ENCODE assay signal across 8 mouse cellular contexts in genomic region chr8:53638495-53639171, GRCm38 (mm10). TPM values are rescaled to one million over a fixed set of nuclear protein-coding genes. Genes with fewer than 3 reads are reported as not detected.
A peak's percentile ranks its signal among the peaks of the same experiment; 100 is the strongest.
DNase-seq lines count a peak whose midpoint lies in the region; ATAC-seq and TF ChIP-seq lines count a peak whose summit lies in the region.

TSS of gene Neil3 (minus strand) at chr8:53639065.

- H3K4me1 ChIP-seq in intestine, postnatal 0 days (replicated peaks; ENCODE audit: control insufficient read depth, insufficient read depth, low read length): peaks cover 4% of the 10 kb centered on the region; the same call in 1 of the 2 replicates
- H3K4me1 ChIP-seq in liver, embryonic 11.5 days (replicated peaks; ENCODE audit: control insufficient read depth, insufficient read depth, low read length): peaks cover 5% of the 10 kb centered on the region; the same call in 1 of the 2 replicates
- 0 out of 2 replicates have a peak, but pooled peaks cover 6% of the 10 kb centered on the region for H3K4me1 ChIP-seq in stomach, embryonic 14.5 days (ENCODE audit: control insufficient read depth, insufficient read depth, low read length)

- H3K27me3 ChIP-seq in intestine, postnatal 0 days (replicated peaks; ENCODE audit: control insufficient read depth, insufficient read depth, low read length): no peaks in the 10 kb centered on the region
- no peaks in the 10 kb centered on the region for H3K27me3 ChIP-seq in liver, embryonic 11.5 days (replicated peaks; ENCODE audit: control insufficient read depth, insufficient read depth, low read length)
- no peaks in the 10 kb centered on the region for H3K27me3 ChIP-seq in myocyte (ENCODE audit: control insufficient read depth, insufficient read depth, insufficient read length)
- no peaks in the 10 kb centered on the region for H3K27me3 ChIP-seq in stomach, embryonic 14.5 days (ENCODE audit: control insufficient read depth, insufficient read depth, low read length)

- 0 out of 2 replicates have a peak within 1 kb of the TSS, but pooled peaks have one; percentile 45 for H3K9ac ChIP-seq in intestine, postnatal 0 days (ENCODE audit: low read depth, low read length)
- peak within 1 kb of the TSS; percentile 91 for H3K9ac ChIP-seq in liver, embryonic 11.5 days (ENCODE audit: low read depth, low read length)
- peak within 1 kb of the TSS; percentile 45 for H3K9ac ChIP-seq in stomach, embryonic 14.5 days (replicated peaks; ENCODE audit: low read depth, low read length)

- no peaks in the 10 kb centered on the region for H3K36me3 ChIP-seq in intestine, postnatal 0 days (ENCODE audit: control insufficient read depth, insufficient read depth)
- no peaks in the 10 kb centered on the region for H3K36me3 ChIP-seq in liver, embryonic 11.5 days (ENCODE audit: control insufficient read depth, insufficient read depth, low read length)
- H3K36me3 ChIP-seq in myocyte (ENCODE audit: control insufficient read depth, insufficient read depth): no peaks in the 10 kb centered on the region
- H3K36me3 ChIP-seq in stomach, embryonic 14.5 days (ENCODE audit: control insufficient read depth, insufficient read depth, low read length): no peaks in the 10 kb centered on the region

- peak within 1 kb of the TSS; percentile 41 for H3K4me3 ChIP-seq in intestine, postnatal 0 days (ENCODE audit: low read depth, low read length)
- peak within 1 kb of the TSS; percentile 78 for H3K4me3 ChIP-seq in liver, embryonic 11.5 days (ENCODE audit: low read depth, low read length)
- peak within 1 kb of the TSS; percentile 37 for H3K4me3 ChIP-seq in myocyte
- peak within 1 kb of the TSS; percentile 61 for H3K4me3 ChIP-seq in stomach, embryonic 14.5 days (ENCODE audit: low read depth, low read length)

- WGBS in intestine, postnatal 0 days: under 1% methylated on average over 26 of the region's 26 CpGs
- under 1% methylated on average over 26 of the region's 26 CpGs for WGBS in liver, embryonic 11.5 days
- 1% methylated on average over 26 of the region's 26 CpGs for WGBS in stomach, embryonic 14.5 days

- peak; percentile 21 for TF ChIP-seq POLR2A in myocyte (IDR thresholded peaks at IDR 0.05; ENCODE audit: insufficient read length, low read depth)

- TF ChIP-seq CTCF in intestine, postnatal 0 days (IDR thresholded peaks at IDR 0.05; ENCODE audit: low read depth): no peak

- H3K4me2 ChIP-seq in intestine, postnatal 0 days (replicated peaks; ENCODE audit: low read depth): peak within 1 kb of the TSS; percentile 69
- peak within 1 kb of the TSS; percentile 76 for H3K4me2 ChIP-seq in liver, embryonic 11.5 days
- H3K4me2 ChIP-seq in myocyte (ENCODE audit: low read depth): peak within 1 kb of the TSS; percentile 86
- H3K4me2 ChIP-seq in stomach, embryonic 14.5 days (replicated peaks; ENCODE audit: low read depth, low read length): peak within 1 kb of the TSS; percentile 78

- H3ac ChIP-seq in myocyte (ENCODE audit: control insufficient read depth, insufficient read length): peak within 1 kb of the TSS; percentile 31

- H3K9me3 ChIP-seq in intestine, postnatal 0 days (ENCODE audit: control insufficient read depth): no peaks in the 10 kb centered on the region
- H3K9me3 ChIP-seq in liver, embryonic 11.5 days (ENCODE audit: control insufficient read depth, low read length): no peaks in the 10 kb centered on the region
- H3K9me3 ChIP-seq in stomach, embryonic 14.5 days (ENCODE audit: control insufficient read depth, low read depth, low read length): no peaks in the 10 kb centered on the region

- DNase-seq in left cerebral cortex, adult 18-20 months (ENCODE audit: low spot score in 2 of 2): peak; percentile 6 to 10
- no peak for DNase-seq in left cerebral cortex, adult 11 months (ENCODE audit: low spot score)
- peak; percentile 75 for DNase-seq in embryo, embryonic 11.5 days (ENCODE audit: low read depth, low spot score)
- DNase-seq in liver, embryonic 11.5 days (ENCODE audit: low spot score): peak; percentile 92

- peak; percentile 96 for ATAC-seq in granulocyte monocyte progenitor cell, adult 5-6 weeks (replicated peaks; ENCODE audit: poor library complexity, severe bottlenecking)
- peak; percentile 100 for ATAC-seq in intestine, postnatal 0 days
- ATAC-seq in liver, embryonic 11.5 days (replicated peaks; ENCODE audit: low FRiP score): peak; percentile 99
- peak; percentile 98 for ATAC-seq in stomach, embryonic 14.5 days (ENCODE audit: insufficient number of reproducible peaks, insufficient read depth, low FRiP score, low read depth)

- H3K79me2 ChIP-seq in myocyte (ENCODE audit: control insufficient read depth, insufficient read depth): peaks cover 13% of the 10 kb centered on the region

- H3K27ac ChIP-seq in intestine, postnatal 0 days (ENCODE audit: low read depth, low read length): peak within 1 kb of the TSS; percentile 10; the same call in 1 of the 2 replicates
- peak within 1 kb of the TSS; percentile 73 for H3K27ac ChIP-seq in liver, embryonic 11.5 days (ENCODE audit: low read depth, low read length)
- no peak within 1 kb of the TSS for H3K27ac ChIP-seq in stomach, embryonic 14.5 days (ENCODE audit: low read length)

TF ChIP-seq in myocyte, 11 proteins besides CTCF, POLR2A, EP300 and RAD21:
- TF ChIP-seq TCF12 (IDR thresholded peaks at IDR 0.05; ENCODE audit: insufficient read depth, poor library complexity, severe bottlenecking): no peak
- peak; percentile 97 for TF ChIP-seq E2F4 (IDR thresholded peaks at IDR 0.05; ENCODE audit: insufficient read depth)

RNA-seq across cellular contexts. Expression of gene Neil3, which starts in this region (rescaled TPM):
- total RNA-seq in left cerebral cortex, adult 18-20 months (2021): not detected
- 29.8 and 42.0 TPM in 2 replicates for total RNA-seq in granulocyte monocyte progenitor cell, adult 5-6 weeks (2014; fragmentation: Nextera tagmentation)
- total RNA-seq in granulocyte monocyte progenitor cell, adult 5-6 weeks (2017): 29.3 and 32.9 TPM in 2 replicates
- polyA plus RNA-seq in intestine, postnatal 0 days (2015; fragmentation: Nextera tagmentation; extraction: Ambion mirVana): 8.1 and 9.3 TPM in 2 replicates
- 22.1 and 24.6 TPM in 2 replicates for polyA plus RNA-seq in liver, embryonic 11.5 days (2014; fragmentation: Nextera tagmentation; extraction: Ambion mirVana)
- 2.0 TPM for polyA plus RNA-seq in myocyte (2012; fragmentation: generic; extraction: Trizol)
- polyA plus RNA-seq in stomach, embryonic 14.5 days (2014; fragmentation: Nextera tagmentation; extraction: Ambion mirVana): 29.1 and 36.3 TPM in 2 replicates

Comparison
In these comparisons a context has a peak if more than half of its experiments do, and no peak if none do; other contexts are left out.
1. RNA of gene Neil3 (total RNA-seq): 29.3 to 42.0 TPM in granulocyte monocyte progenitor cell, adult 5-6 weeks; not detected in left cerebral cortex, adult 18-20 months; every median in the first group is over 10 times any median in the second.
2. Peak in DNase-seq in left cerebral cortex, adult 18-20 months; RNA of the gene not detected or under 1 TPM.
3. Peak in every context shown above with its lines, with median percentiles within 50 percentile points of each other: ATAC-seq, H3K4me2 ChIP-seq, H3K4me3 ChIP-seq and H3K9ac ChIP-seq.